Mouse (Mus musculus) heart, adult 18-20 months (tissue): ENCODE data around the gene Gimap4. TPM values are rescaled to one million over a fixed set of nuclear protein-coding genes. Genes with fewer than 3 reads are reported as not detected.
"Not testable (repeated sequence)": the region's sequence is repeated elsewhere in the genome, so short reads cannot be mapped to it uniquely, and the experiment has no call there.

Experiments used
- DNase-seq, 2 experiments: peaks; one replicate each; pipeline ENCODE4 v3.0.0; 2021 to 2022; ENCODE audit warnings: mixed read lengths in 1 of 2
- total RNA-seq, 2 experiments: library from RNA; stranded (reverse); gene quantifications; 2 replicates each; pipeline ENCODE4 v1.2.3; 2021

Gimap4 gene
- total RNA-seq, 2 experiments from 2014 or later, result 19.3 to 32.9 TPM

DNA sequence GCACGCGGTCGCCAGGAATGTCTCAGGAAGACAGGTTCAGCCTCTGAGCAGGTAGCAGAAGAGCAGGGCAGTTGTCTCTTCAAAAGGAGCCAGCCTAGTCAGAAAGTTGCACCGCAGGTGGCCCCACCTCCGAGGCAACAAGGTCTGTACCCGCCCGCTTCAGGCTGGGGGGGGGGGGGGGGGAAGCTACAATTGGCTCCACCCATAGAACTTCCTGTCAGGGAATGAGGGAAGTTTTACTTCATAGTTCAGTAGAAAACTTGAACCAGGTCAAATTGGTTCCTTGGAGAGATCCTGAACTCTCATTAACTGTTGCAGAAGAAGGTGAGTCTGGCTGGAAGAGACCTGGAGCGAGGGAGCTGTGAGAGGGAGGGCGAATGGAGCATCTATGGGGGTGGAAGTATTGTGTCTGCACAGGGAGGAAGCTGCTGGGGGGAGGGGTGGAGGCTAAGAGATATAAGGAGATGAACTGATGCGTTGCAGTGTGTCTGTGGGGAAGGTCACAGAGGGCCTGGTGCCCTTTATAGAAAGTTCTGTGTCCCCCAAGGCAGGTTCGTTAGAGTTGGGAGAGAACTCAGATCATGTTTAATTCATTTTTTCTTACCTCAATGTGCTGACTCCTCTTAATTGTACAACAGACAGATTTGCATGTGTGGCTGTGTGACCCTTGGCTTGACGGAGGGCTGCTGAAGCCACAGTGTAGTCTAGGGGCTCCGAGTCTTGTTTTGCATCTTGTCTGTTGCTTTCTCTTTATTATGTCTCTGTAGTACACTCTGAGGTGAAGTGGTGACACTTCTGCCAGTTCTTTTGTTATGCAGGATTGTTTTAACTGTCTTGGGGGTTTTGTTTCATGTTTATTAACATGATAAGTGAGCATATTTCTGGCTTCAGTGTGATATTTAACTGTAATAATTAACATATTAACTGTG, 8.2 kb upstream of the Gimap4 start, which contains the start of gene Gimap9:
Gene Gimap9, plus strand, starts transcription at position 199 of the 929 bp plus-strand sequence.
- peak; percentile 62 to 67 for DNase-seq

DNA sequence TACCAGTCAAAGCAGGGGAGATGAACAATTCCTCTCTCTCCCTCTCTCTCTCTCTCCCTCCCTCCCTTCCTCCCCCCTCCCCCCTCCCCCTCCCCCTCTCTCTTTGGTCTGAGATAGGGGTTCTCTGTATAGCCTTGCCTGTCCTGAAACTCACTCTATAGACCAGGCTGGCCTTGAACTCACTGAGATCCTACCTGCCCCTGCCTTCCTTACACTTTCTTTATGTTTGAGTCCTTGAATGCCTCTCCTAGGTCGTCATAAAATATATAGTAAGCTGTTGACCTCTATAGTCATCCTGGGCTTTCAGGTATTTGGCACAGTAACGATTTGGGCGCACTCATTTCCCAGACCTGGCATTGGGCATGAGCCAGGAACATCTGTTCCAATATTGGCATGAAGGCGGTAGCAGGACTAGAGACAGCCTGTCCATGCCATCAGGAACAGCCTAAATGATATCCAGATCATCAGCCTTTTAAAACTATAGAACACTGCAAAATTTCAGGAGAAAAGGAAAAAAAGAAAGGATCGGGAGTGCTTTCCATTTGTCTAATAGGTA, 7.4 kb upstream of the Gimap4 start:
- DNase-seq, result no peak

DNA sequence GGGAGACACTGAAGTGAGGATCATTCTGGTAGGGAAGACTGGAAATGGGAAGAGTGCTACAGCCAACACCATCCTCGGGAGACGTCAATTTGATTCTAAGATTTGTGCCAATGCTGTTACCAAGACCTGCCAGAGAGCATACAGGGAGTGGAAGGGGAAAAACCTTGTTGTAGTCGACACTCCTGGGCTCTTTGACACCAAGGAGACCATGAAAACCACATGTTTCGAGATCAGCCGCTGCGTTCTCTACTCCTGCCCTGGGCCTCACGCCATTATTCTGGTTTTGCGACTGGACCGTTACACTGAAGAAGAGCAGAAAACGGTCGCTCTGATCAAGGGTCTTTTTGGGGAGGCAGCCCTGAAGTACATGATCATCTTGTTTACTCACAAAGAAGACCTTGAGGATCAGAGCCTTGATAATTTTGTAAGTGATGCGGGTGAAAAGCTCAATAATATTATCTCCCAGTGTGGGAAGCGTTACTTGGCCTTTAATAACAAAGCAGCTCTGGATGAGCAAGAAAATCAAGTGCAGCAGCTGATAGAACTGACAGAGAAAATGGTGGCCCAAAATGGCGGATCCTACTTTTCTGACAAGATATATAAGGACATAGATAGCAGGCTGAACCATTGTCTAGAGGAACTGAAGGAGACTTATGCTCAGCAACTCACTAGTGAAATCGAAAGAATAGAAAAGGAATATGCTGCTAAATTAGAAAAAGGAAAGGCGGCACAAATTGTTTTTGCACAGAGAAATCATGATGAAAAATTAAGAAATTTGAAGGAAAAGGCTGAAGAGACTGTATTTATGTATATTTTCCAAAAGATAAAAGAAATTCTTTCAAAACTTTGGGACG, 6.6 kb upstream of the Gimap4 start:
- no peak for DNase-seq

DNA sequence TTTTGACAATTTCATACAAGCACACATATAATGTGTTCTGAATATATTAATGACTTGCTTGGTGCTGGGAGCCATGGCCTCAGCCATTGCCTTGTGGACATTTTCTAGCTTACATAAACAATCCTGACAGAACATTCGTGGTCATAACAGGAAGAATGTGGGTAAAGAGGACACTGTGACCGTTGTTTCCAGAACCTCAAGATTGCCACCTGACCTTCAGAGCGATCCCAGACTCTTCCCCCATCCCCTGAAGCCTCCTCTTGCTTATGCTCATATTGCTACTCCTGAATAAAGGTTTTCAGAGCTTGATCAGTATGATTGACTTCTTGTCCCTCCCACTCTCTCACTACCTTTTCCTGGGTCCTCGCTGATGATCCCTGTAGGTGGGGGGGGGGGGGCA, 6.0 kb upstream of the Gimap4 start:
- no peak for DNase-seq

DNA sequence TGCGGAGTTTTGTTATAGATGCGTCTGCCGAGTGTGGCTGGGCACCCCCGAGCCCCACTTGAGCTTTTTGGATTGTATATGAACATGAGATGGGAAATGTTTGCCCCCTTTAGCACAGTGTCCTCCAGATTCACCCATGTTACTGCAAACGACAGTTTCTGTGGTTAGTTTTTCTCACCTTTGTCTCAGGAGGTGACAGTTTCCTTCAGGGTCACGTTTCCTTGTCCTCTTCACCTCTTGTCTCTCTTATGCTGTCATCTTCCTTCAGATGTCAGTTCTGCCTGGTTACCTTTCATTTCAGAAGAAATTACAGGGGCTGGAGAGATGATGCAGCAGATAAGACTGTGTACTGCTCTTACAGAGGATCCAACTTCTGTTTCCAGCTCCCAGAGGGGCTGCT, 4.6 kb upstream of the Gimap4 start:
- no peak for DNase-seq

DNA sequence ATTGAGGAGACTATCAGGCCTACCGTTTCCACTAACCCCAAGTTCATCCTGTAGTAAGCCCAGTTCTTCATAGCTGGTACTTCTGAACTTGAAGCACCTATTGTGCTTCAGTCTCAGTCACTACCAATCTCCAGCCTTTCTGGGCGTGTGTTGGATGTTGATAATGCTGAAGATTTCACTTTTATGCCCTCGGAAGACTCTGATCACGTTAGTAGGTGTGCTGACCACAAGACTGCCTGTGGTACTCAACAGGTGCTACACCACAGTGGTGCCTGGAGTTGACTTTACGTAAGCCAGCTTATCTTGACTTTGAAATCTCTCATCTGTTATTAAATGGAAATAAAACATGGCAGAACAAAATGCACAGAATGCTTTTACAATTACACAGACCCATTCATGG, 3.9 kb upstream of the Gimap4 start:
- DNase-seq, result no peak

DNA sequence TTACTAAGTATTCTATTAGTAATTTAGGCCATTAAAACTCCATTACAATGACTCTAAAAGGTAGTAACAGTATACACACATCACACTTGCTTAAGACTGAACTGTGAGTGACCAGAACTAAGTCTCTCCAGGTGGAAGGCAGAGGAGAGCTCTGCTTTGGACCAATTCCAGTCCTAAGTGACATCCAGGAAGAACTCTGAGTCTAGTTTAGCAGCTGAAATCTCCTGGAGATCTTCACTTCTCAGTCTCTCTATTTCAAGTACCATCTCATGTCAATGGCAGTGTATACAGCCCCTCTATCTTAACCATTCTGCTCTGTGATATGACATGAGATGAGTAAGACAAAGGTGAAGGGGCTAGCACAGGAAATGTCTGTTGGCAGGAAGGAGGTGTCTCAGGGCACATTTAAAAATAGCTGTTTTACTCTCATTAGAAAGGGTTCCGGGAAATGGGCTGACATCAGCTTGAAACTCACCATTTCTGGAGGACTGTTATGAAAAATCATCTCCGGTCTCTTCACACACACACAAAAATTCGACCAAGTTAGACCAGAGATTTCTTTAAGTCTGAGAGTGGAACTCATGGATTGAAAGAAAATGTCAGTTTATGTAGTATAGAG, 2.8 kb upstream of the Gimap4 start:
- DNase-seq, result peak in 1 of 2 experiments; percentile 61

DNA sequence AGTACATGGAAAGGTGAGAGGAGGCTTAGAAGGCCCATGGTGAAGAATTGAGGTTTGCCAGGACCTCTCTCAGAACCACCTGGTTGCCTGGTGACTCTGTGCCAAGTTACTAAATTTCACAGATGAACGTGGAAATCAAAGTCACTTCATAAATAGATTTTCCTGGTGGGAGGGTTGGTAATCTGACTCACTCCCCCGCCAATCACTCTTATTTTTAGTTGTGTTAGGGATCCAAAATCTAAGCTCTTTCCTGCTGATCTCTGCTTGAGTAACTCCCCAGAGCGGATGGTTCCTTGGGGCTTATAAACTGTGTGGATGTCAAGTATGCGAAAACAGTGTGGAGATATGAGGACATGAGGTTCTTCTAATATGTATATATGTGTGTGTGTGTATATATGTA, 2.1 kb upstream of the Gimap4 start:
- no peak for DNase-seq

DNA sequence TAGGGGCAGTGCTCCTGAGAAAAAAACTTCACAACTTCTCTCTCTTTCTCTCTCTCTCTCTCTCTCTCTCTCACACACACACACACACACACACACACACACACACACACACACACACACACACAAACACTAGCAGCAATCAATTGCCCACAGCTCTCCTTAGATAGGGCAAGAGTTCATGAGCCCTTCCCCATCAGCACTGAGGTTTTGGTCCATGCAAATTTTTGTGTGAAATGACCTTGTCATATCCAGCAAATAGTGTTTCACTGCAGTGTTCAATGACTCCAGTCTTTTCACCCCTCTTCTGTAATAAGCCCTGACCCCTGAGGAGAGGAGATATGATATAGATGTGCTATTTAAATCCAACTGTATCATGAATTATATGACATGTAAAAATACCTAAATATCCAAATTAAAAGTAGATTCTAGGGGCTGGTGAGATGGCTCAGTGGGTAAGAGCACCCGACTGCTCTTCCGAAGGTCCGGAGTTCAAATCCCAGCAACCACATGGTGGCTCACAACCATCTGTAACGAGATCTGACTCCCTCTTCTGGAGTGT, 1.0 kb upstream of the Gimap4 start:
- DNase-seq, result not testable (repeated sequence)

DNA sequence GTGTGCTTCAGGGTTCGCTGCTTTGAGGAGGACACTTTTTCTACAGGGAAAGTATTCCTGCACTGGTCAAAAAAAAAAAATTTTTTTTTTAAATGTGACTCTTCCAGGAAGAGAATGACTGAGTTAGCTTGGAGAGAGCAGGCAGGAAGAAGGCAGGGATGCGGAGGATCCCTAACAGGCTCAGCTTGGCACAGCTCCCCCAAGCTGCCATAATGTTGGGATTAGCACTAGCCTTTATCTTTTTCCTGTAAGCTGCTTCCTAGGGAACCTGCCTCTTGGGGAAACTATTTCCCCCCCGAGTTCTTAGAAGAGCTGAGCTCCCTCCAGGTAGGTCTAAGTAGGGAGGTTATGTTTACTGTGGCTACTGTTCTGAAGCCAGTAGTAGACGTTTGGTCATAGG, 457 bp downstream of the Gimap4 start:
- peak in 1 of 2 experiments; percentile 38 for DNase-seq

DNA sequence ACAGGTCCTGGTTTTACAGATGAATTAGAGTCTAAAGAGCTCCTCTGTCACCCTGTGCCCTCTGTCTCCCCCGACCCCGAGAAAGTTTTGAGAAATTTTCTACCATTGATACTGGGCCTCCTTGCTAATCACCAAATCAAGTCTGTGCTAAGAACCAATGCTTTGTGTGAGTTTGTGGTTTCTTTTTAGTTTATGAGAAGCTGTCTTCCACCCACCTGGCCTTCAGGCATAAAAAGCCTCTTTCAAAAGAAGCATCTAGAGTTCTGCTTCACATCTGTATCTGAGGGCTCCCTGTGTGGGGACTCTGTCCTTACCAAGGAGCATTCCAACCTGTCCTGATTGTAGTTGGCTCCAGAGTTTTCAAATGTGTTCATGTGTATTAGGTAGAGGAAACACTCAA, 902 bp downstream of the Gimap4 start:
- DNase-seq, result no peak

DNA sequence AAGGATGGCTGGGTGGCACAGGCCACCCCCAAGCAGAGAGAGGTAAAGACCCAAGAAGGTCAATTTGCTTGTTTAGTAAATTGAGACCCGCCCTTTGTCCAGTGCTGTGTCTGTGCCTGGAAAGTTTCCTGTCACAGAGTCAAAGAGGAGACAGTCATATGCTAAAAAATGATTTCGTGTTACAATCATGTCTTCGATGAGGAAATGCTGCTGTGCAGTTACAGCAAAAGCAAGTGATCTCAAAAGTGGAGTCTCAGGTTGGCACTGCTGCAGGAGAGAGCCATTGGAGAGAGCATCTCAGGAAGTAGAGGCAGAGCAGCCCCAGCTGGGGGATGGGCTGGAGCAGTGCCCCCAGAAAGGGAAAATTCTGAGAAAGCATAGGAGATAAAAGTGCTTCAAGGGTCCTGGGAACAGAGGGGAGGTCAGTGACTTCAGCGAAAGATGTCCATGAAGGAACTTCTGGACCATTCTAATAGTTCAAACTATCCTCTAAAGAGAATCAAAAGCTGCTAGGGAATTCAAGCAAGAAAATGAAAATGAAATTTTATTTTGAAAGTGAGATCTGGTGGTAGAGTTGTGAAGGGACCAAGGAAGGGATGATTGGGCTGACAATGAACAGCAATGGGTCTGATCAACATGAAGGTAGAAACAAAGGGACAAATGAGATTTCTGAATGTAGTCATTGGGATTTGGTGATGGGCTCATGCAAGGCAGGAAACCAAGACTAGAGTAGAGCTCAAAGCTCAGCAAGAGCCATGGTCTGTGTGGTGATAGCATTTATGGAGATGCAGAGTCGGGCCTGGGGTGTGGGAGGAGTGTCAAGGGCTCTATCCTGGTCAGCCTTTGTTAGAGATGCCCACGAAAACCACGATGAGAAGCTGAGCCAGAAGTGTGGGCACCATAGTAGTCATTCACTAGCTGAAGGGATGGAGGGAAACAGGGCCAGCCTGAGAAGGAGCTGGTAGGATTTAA, 1.6 kb downstream of the Gimap4 start:
- no peak for DNase-seq

DNA sequence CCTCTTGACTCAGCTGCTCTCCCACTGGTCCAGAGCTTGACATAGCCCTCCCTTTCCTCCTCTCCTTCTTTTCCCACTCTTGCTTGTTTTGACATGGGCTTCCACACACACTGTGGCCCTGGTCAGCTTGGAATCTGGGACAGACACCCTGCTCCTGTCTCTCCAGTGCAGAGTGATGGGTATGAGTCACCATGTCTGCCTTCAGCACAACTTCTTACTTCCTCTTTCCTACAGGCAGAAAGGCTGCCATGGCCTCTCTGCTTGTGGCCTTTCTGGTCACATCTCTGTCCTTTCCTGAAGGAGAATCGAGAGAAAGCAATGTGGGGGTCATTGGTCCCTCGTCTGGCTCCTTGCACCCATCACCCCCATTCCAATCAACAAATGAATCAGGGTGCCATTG, 2.7 kb downstream of the Gimap4 start:
- DNase-seq, result peak in 1 of 2 experiments; percentile 41

DNA sequence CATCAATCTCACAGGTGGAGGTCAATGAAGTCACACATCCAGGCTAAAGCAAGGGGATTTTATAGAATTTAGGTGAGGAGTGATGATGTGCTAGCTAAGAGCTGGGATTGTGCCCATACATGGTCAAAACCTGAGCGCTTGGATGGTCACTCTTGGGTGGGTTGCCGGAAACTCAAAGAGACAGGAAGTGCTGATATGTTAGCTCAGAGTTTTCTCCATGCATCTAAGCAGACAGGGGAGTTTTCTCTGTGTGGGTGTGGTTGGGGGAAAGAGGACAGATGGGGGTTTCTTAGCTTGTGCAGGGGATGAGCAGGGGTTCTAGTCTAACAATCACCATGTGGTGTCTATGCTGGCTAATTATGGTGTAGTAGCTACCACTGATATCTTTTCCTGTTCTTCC, 5.0 kb downstream of the Gimap4 start:
- no peak for DNase-seq

DNA sequence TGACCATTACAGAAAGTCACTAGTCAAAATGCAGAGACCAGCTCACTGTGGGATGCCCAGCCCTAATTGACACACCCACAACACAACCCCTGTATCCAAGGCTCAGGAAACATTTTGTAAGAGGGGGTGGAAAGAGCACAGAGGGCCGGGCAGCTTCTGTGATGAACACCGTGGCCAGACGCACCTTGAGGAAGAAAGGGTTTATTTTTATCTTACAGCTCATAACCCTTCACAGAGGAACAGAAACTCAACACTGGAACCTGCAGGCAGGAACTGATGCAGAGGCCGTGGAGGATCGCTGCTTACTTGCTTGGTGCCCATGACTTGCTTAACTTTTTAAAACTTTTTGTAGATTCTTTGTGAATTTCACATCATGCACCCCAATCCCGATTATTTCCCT, 8.6 kb downstream of the Gimap4 start:
- DNase-seq, result no peak

DNA sequence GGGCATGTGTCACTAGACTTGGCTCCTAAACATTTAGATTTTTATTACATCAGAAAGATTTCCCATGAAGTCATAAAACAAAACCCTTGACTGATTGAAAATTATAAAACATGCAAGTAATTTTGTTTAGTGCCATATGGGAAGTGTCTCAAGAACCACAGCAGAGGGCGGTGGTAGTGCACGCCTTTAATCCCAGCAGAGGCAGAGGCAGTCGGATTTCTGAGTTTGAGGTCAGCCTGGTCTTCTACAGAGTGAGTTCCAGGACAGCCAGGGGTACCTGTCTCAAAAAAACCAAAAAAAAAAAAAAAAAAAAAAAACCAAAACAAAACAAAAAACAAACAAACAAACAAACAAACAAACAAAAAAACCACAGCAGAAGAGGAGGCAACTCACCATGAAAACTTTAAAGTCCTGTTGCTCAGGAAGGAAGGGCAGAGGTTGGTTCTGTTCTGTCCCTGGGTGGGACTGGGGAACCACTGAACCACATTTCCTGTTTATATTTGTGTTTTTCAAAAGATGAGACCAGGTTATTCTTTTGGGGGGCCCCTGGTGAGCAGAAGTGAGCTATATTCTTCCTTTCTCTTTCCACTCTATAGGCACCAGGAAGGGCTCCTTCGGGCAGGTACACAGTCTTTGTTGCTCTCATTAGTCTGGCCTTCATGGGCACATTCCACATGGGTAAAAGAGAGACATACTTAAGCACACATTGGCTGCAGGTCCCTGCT, 12.6 kb downstream of the Gimap4 start:
- DNase-seq, result no peak

DNA sequence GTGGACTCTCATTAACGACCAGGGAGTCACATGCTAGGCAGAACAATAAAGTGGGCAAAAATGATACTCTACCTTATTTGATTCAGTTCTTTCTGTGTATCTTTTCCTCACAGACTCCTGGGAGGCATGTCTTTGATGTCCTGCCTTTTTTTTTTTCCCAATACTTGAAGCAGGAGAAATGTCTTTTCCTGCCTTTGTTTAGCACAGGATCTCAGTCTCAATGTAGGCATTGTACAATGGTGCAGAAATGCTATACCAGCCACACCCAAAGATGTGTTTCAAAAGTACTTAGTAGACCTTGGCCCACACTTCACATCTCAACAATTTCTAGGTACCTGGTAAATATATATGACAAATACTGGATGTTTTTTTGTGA, 13.2 kb downstream of the Gimap4 start:
- DNase-seq, result no peak

DNA sequence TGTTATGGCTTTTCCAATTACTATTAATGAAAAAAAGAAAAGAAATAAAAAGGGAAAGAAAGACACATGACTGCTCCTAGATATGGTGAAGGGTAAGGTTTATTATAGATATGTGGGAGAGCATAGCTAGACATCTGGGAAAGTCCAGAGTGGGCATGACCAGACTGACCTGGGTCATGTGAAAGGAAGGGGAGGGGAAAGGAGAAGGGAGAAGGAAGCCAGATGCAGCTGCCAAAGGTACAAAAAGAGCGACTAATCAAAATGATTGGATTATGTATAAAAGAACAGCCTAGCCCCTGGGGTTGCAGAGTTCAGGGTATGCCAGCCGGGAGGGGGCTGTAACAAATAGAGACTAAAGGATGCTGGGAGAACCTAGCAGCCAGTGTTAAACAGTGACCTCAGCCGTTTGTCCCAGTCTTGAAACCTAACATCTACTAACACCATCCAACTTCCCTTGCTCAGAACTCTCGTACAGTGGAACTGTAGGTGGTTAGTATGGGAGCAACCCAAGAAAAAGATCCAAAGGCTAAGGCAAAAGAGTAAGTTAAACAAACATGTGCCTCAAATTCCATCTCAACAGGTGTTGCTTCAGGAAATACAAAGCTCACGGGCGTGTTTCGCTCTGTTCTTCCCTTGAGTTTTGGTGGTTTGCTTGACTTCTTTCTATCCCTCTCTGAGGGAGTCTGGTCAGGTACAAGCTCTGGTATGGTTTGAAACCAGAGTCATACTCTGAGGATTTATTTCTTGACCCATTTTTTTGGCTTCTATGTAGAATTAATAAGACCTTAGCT, 13.9 kb downstream of the Gimap4 start:
- DNase-seq, result no peak

DNA sequence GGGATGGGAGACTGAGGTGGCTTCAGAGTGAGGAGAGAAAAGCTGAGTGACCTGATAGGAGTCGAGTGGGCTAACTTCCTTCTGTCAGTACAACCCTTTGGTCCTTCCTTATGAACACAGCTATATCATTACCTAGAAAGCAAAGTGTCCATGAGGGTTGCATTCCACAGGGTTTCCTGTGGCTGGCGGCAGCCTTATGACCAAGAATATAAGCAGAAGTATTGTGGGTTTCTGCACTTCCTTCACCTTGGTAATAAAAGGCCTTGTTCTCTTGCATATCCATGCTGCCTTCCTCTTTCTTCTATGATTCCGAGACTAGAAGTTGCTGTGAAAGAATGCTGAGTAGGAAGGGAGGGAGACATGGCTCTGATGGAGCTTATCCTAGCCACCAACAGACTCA, 14.5 kb downstream of the Gimap4 start:
- DNase-seq, result no peak
